Mouse (Mus musculus): ENCODE measurements at regions not wholly inside any gene's neighbourhood (a gene's known extent, or its start where the extent isn't known, plus 50 kb on each side); places are given as distances from the start of the nearest gene placed in this dataset.

- DNase-seq (ENCODE audit: inconsistent ontology term), result no peak
These were observed 335.9 kb upstream of the Zmiz1 start for GRCm38 (mm10) chr14:25122971-25123535.

- DNase-seq (ENCODE audit: inconsistent ontology term), result no peak
These were observed 335.2 kb upstream of the Zmiz1 start for GRCm38 (mm10) chr14:25123541-25124337.

- DNase-seq (ENCODE audit: inconsistent ontology term), result no peak
These were observed 332.4 kb upstream of the Zmiz1 start for GRCm38 (mm10) chr14:25126544-25126943.

- no peak for DNase-seq (ENCODE audit: inconsistent ontology term)
These were observed 331.3 kb upstream of the Zmiz1 start for GRCm38 (mm10) chr14:25127544-25128159.

- DNase-seq (ENCODE audit: inconsistent ontology term), result no peak
These were observed 330.8 kb upstream of the Zmiz1 start for GRCm38 (mm10) chr14:25128160-25128547.

- DNase-seq (ENCODE audit: inconsistent ontology term), result no peak
These were observed 323.6 kb upstream of the Zmiz1 start for GRCm38 (mm10) chr14:25135371-25135770.

GRCm38 (mm10) chr14:25137312-25137711 lies 321.7 kb upstream of the Zmiz1 start:
- no peak for DNase-seq (ENCODE audit: inconsistent ontology term)

- DNase-seq (ENCODE audit: inconsistent ontology term), result no peak
These were observed 320.5 kb upstream of the Zmiz1 start for GRCm38 (mm10) chr14:25138485-25138884.

- DNase-seq (ENCODE audit: inconsistent ontology term), result no peak
These were observed 317.1 kb upstream of the Zmiz1 start for GRCm38 (mm10) chr14:25141933-25142332.

- no peak for DNase-seq (ENCODE audit: inconsistent ontology term)
These were observed 315.9 kb upstream of the Zmiz1 start for GRCm38 (mm10) chr14:25143051-25143450.

- DNase-seq (ENCODE audit: inconsistent ontology term), result no peak
These were observed 311.3 kb upstream of the Zmiz1 start for GRCm38 (mm10) chr14:25147731-25148130.

- DNase-seq (ENCODE audit: inconsistent ontology term), result no peak
These were observed 308.0 kb upstream of the Zmiz1 start for GRCm38 (mm10) chr14:25150968-25151367.

- no peak for DNase-seq (ENCODE audit: inconsistent ontology term)
These were observed 307.5 kb upstream of the Zmiz1 start for GRCm38 (mm10) chr14:25151485-25151884.

GRCm38 (mm10) chr14:25153573-25153972 lies 305.4 kb upstream of the Zmiz1 start:
- no peak for DNase-seq (ENCODE audit: inconsistent ontology term)

GRCm38 (mm10) chr14:25154180-25154579 lies 304.8 kb upstream of the Zmiz1 start:
- no peak for DNase-seq (ENCODE audit: inconsistent ontology term)

- DNase-seq (ENCODE audit: inconsistent ontology term), result no peak
These were observed 303.8 kb upstream of the Zmiz1 start for GRCm38 (mm10) chr14:25155008-25155783.

GRCm38 (mm10) chr14:25156171-25156570 lies 302.8 kb upstream of the Zmiz1 start:
- no peak for DNase-seq (ENCODE audit: inconsistent ontology term)

GRCm38 (mm10) chr14:25161684-25162321 lies 297.2 kb upstream of the Zmiz1 start:
- no peak for DNase-seq (ENCODE audit: inconsistent ontology term)

GRCm38 (mm10) chr14:25166217-25166616 lies 292.8 kb upstream of the Zmiz1 start:
- DNase-seq (ENCODE audit: inconsistent ontology term), result no peak

GRCm38 (mm10) chr14:25167604-25168003 lies 291.4 kb upstream of the Zmiz1 start:
- peak; percentile 28 for DNase-seq (ENCODE audit: inconsistent ontology term)

- DNase-seq (ENCODE audit: inconsistent ontology term), result no peak
These were observed 290.7 kb upstream of the Zmiz1 start for GRCm38 (mm10) chr14:25168310-25168709.

- no peak for DNase-seq (ENCODE audit: inconsistent ontology term)
These were observed 285.7 kb upstream of the Zmiz1 start for GRCm38 (mm10) chr14:25173281-25173680.

Measured in Muller cell, postnatal 12 days (primary cell).